ENCODE assay signal across 8 mouse cellular contexts in genomic region chr13:101695876-101696275, GRCm38 (mm10).
A peak's percentile ranks its signal among the peaks of the same experiment; 100 is the strongest.
DNase-seq lines count a peak whose midpoint lies in the region; ATAC-seq and TF ChIP-seq lines count a peak whose summit lies in the region.

No protein-coding gene starts in this region.

- DNase-seq in A20 (ENCODE audit: low read depth, low spot score) (peak; percentile 94), G1E (ENCODE audit: low spot score) (no peak)
- DNase-seq in cerebellum, adult 2 months = peak; percentile 82 to 90
- DNase-seq in gastrocnemius, adult 8-10 months (ENCODE audit: low spot score in 2 of 2) = peak; percentile 77 to 79
- peak; percentile 92 for DNase-seq in layer of hippocampus, adult 11-12 months (ENCODE audit: low spot score)
- peak; percentile 90 for DNase-seq in liver, postnatal 0 days
- DNase-seq in right cerebral cortex, postnatal 10 days (ENCODE audit: low spot score in 2 of 2) = peak; percentile 89 to 94
- peak; percentile 91 for DNase-seq in urinary bladder, postnatal 25 days (ENCODE audit: low spot score)

- no peak overlapping the region for H3K9ac ChIP-seq in liver, postnatal 0 days (replicated peaks)

- no peak overlapping the region for H3K27ac ChIP-seq in cerebellum, adult 2 months (ENCODE audit: insufficient read depth, low read length)
- H3K27ac ChIP-seq in liver, postnatal 0 days (ENCODE audit: low read depth) = no peak overlapping the region

- peak overlapping the region; percentile 6; the same call in 1 of the 2 replicates for H3K4me2 ChIP-seq in liver, postnatal 0 days (ENCODE audit: low read depth, low read length)

- TF ChIP-seq CTCF in G1E (IDR thresholded peaks at IDR 0.05; ENCODE audit: low read depth, low read length) = peak; percentile 83
- TF ChIP-seq CTCF in cerebellum, adult 2 months (IDR thresholded peaks at IDR 0.05; ENCODE audit: borderline replicate concordance, insufficient read depth, low read depth, low read length) = peak; percentile 60; the same call in 1 of the 2 replicates
- peak; percentile 88 for TF ChIP-seq CTCF in liver, postnatal 0 days (IDR thresholded peaks at IDR 0.05; ENCODE audit: low read depth)

- no peak for ATAC-seq in G1E (ENCODE audit: extremely low read depth, insufficient number of reproducible peaks, low FRiP score, poor library complexity, severe bottlenecking)
- ATAC-seq in liver, postnatal 0 days = no peak

- H3K4me1 ChIP-seq in G1E (ENCODE audit: insufficient read depth, low read depth, low read length) = peaks cover 57% of the 10 kb centered on the region
- no peaks in the 10 kb centered on the region for H3K4me1 ChIP-seq in cerebellum, adult 2 months (ENCODE audit: control insufficient read depth, insufficient read depth, low read length)
- peaks cover 41% of the 10 kb centered on the region for H3K4me1 ChIP-seq in liver, postnatal 0 days (ENCODE audit: insufficient read depth)

- no peaks in the 10 kb centered on the region for H3K9me3 ChIP-seq in G1E (replicated peaks)
- H3K9me3 ChIP-seq in liver, postnatal 0 days (ENCODE audit: low read length) = no peaks in the 10 kb centered on the region

- no peak for TF ChIP-seq EP300 in liver, postnatal 0 days (IDR thresholded peaks at IDR 0.05; ENCODE audit: low read depth)

- 2% methylated on average over 7 of the region's 7 CpGs for WGBS in cerebellum, adult 2 months
- whole genome bisulfite sequencing in liver, postnatal 0 days (ENCODE audit: insufficient replicate concordance) = 4% methylated on average over 7 of the region's 7 CpGs

- H3K27me3 ChIP-seq in G1E (ENCODE audit: insufficient read depth, low read length) = no peaks in the 10 kb centered on the region
- no peaks in the 10 kb centered on the region for H3K27me3 ChIP-seq in cerebellum, adult 2 months (ENCODE audit: control insufficient read depth, insufficient read depth, low read length)
- no peaks in the 10 kb centered on the region for H3K27me3 ChIP-seq in liver, postnatal 0 days (ENCODE audit: insufficient read depth, low read length)

- H3K4me3 ChIP-seq in G1E (ENCODE audit: low read depth, low read length) = no peak overlapping the region
- H3K4me3 ChIP-seq in cerebellum, adult 2 months (replicated peaks; ENCODE audit: insufficient read depth, low read depth, low read length) = no peak overlapping the region
- H3K4me3 ChIP-seq in liver, postnatal 0 days (ENCODE audit: low read depth, low read length) = no peak overlapping the region

- peaks cover 50% of the 10 kb centered on the region for H3K36me3 ChIP-seq in G1E (replicated peaks)
- H3K36me3 ChIP-seq in liver, postnatal 0 days (replicated peaks; ENCODE audit: insufficient read depth, low read length) = peaks cover 24% of the 10 kb centered on the region

- TF ChIP-seq POLR2A in cerebellum, adult 2 months (IDR thresholded peaks at IDR 0.05; ENCODE audit: borderline replicate concordance, insufficient read depth, low read length) = no peak
